Mouse (Mus musculus): ENCODE results near the gene Ptp4a2. TPM values are rescaled to one million over a fixed set of nuclear protein-coding genes. Genes with fewer than 3 reads are reported as not detected.

The Ptp4a2 gene
- polyA plus RNA-seq, 1 experiment from 2014 or later = 228 TPM

Small RNA genes lying within 50 kb of the gene (microRNA-seq; reads per million reads assigned to microRNA genes)
- gene Gm28017 = not detected

Other genes starting within 250 kb of the Ptp4a2 start
- gene Lck, start 237.6 kb upstream of the Ptp4a2 start, polyA plus RNA-seq (2015; fragmentation: Nextera tagmentation; extraction: Ambion mirVana) = 11.7 and 13.6 TPM in 2 replicates
- gene Fam167b, start 232.7 kb upstream of the Ptp4a2 start, polyA plus RNA-seq (2015; fragmentation: Nextera tagmentation; extraction: Ambion mirVana) = 0.24 and 0.34 TPM in 2 replicates
- 203 and 206 TPM in 2 replicates for gene Eif3i, start 210.6 kb upstream of the Ptp4a2 start, polyA plus RNA-seq (2015; fragmentation: Nextera tagmentation; extraction: Ambion mirVana)
- 183 and 184 TPM in 2 replicates for gene Tmem234, start 210.6 kb upstream of the Ptp4a2 start, polyA plus RNA-seq (2015; fragmentation: Nextera tagmentation; extraction: Ambion mirVana)
- 3.4 and 3.6 TPM in 2 replicates for gene Dcdc2b, start 197.0 kb upstream of the Ptp4a2 start, polyA plus RNA-seq (2015; fragmentation: Nextera tagmentation; extraction: Ambion mirVana)
- gene Iqcc, start 192.1 kb upstream of the Ptp4a2 start, polyA plus RNA-seq (2015; fragmentation: Nextera tagmentation; extraction: Ambion mirVana) = 26.7 and 32.9 TPM in 2 replicates
- 153 and 159 TPM in 2 replicates for gene Ccdc28b, start 187.3 kb upstream of the Ptp4a2 start, polyA plus RNA-seq (2015; fragmentation: Nextera tagmentation; extraction: Ambion mirVana)
- gene Txlna, start 170.2 kb upstream of the Ptp4a2 start, polyA plus RNA-seq (2015; fragmentation: Nextera tagmentation; extraction: Ambion mirVana) = 45.6 and 45.9 TPM in 2 replicates
- 17.4 and 19.1 TPM in 2 replicates for gene Kpna6, start 138.5 kb upstream of the Ptp4a2 start, polyA plus RNA-seq (2015; fragmentation: Nextera tagmentation; extraction: Ambion mirVana)
- gene Tmem39b, start 114.4 kb upstream of the Ptp4a2 start, polyA plus RNA-seq (2015; fragmentation: Nextera tagmentation; extraction: Ambion mirVana) = 14.8 TPM in 2 replicates
- 121 and 122 TPM in 2 replicates for gene Khdrbs1, start 68.9 kb upstream of the Ptp4a2 start, polyA plus RNA-seq (2015; fragmentation: Nextera tagmentation; extraction: Ambion mirVana)
- gene Spocd1, start 118.0 kb downstream of the Ptp4a2 start, polyA plus RNA-seq (2015; fragmentation: Nextera tagmentation; extraction: Ambion mirVana) = 0.12 and 0.16 TPM in 2 replicates
- gene Adgrb2, start 173.7 kb downstream of the Ptp4a2 start, polyA plus RNA-seq (2015; fragmentation: Nextera tagmentation; extraction: Ambion mirVana) = 16.4 and 17.4 TPM in 2 replicates
- gene Col16a1, start 236.6 kb downstream of the Ptp4a2 start, polyA plus RNA-seq (2015; fragmentation: Nextera tagmentation; extraction: Ambion mirVana) = 13.4 and 13.9 TPM in 2 replicates